Mouse (Mus musculus) heart, adult 2 months (tissue): Measurements from ENCODE around the gene Ptk7. TPM values are rescaled to one million over a fixed set of nuclear protein-coding genes. Genes with fewer than 3 reads are reported as not detected.
A peak's percentile ranks its signal among the peaks of the same experiment; 100 is the strongest.

Source experiments
- DNase-seq, 2 experiments: peaks; one replicate each; pipeline ENCODE4 v3.0.0; 2021
- H3K27ac ChIP-seq: fragments of 200-600 bp; 2 replicates; pipeline ENCODE4 v1.8.1; 2022
- H3K27me3 ChIP-seq: fragments of 200-500 bp; 2 replicates; pipeline ENCODE4 v1.6.1; 2012; ENCODE audit warnings: mild to moderate bottlenecking, low read length, inconsistent platforms, mixed read lengths; ENCODE audit not compliant: control insufficient read depth, insufficient read depth
- H3K36me3 ChIP-seq: fragments of 200-500 bp; 2 replicates; pipeline ENCODE4 v1.6.1; 2012; ENCODE audit warnings: low read length, inconsistent platforms; ENCODE audit not compliant: control insufficient read depth, insufficient read depth
- H3K4me1 ChIP-seq: fragments of 200-500 bp; 2 replicates; pipeline ENCODE4 v1.6.1; 2011; ENCODE audit warnings: low read length; ENCODE audit not compliant: control insufficient read depth, insufficient read depth
- H3K4me3 ChIP-seq: fragments of 200-600 bp; 2 replicates; pipeline ENCODE4 v1.8.1; 2022
- H3K79me2 ChIP-seq: fragments of 200-500 bp; replicated peaks from 2 replicates; pipeline ENCODE4 v1.6.1; 2012; ENCODE audit warnings: mild to moderate bottlenecking, inconsistent platforms, low read length, moderate library complexity, mixed read lengths; ENCODE audit not compliant: control insufficient read depth, insufficient read depth
- H3K9ac ChIP-seq: fragments of 200-500 bp; 2 replicates; pipeline ENCODE4 v1.6.1; 2012; ENCODE audit warnings: low read depth, mild to moderate bottlenecking, control low read depth, inconsistent platforms, low read length, mixed read lengths
- CTCF ChIP-seq: fragments of 200-600 bp; IDR thresholded peaks from 2 replicates; pipeline ENCODE4 v1.8.1; 2022; ENCODE audit warnings: antibody characterized with exemption, mild to moderate bottlenecking, moderate library complexity
- EP300 ChIP-seq: fragments of 200-500 bp; IDR thresholded peaks from 2 replicates; pipeline ENCODE4 v1.6.1; 2011; ENCODE audit warnings: low read depth, low read length, control low read depth; ENCODE audit not compliant: insufficient read depth
- POLR2A ChIP-seq: fragments of 200-500 bp; IDR thresholded peaks from 2 replicates; pipeline ENCODE4 v1.6.1; 2011; ENCODE audit warnings: mild to moderate bottlenecking, low read depth, low read length, control low read depth; ENCODE audit not compliant: insufficient read depth
- WGBS: fragments of 180-500 bp; shearing (Covaris S2); methylation state at CpG from one replicate; pipeline ENCODE4 v1.1.7; 2018; 5-methylcytosine and 5-hydroxymethylcytosine counted together
- intact Hi-C: fragments of 180-260 bp; cut with DNase I; formaldehyde crosslinking; loops from one replicate; pipeline ENCODE4 v1.15.1; 2025
- polyA plus RNA-seq: library from polyadenylated mRNA; depleted of rRNA; stranded (reverse); fragments of >200 nt; gene quantifications from 2 replicates; pipeline ENCODE4 v1.2.3, GENCODE M21; 2012
- total RNA-seq, 2 experiments: library from RNA; stranded (reverse); gene quantifications; 2 replicates each; pipeline ENCODE4 v1.2.3; 2021

Gene Ptk7
- total and polyA plus RNA-seq, 3 experiments = 2.6 to 3.1 (median 2.6) TPM

- 95% methylated on average over 2 of the region's 2 CpGs for WGBS
- no peak for TF ChIP-seq POLR2A
- peak; percentile 33 for TF ChIP-seq CTCF
- intact Hi-C loops = loop anchor here (5.0 kb wide), 1 partner anchor 37 kb away; no protein-coding TSS in a partner anchor
Measured at GRCm38 (mm10) chr17:46600569-46600968, 28.7 kb downstream of the Ptk7 start.

GRCm38 (mm10) chr17:46598963-46599362 lies 30.3 kb downstream of the Ptk7 start:
- H3K79me2 ChIP-seq = no peaks in the 10 kb centered on the region
- no peaks in the 10 kb centered on the region; the same call in 1 of the 2 replicates for H3K4me1 ChIP-seq
- 79% methylated on average over 4 of the region's 4 CpGs for WGBS
- no peaks in the 10 kb centered on the region for H3K36me3 ChIP-seq
- H3K27me3 ChIP-seq = no peaks in the 10 kb centered on the region
- H3K4me3 ChIP-seq = no peak overlapping the region
- TF ChIP-seq CTCF (no peak), POLR2A (no peak), EP300 (no peak)
- DNase-seq = no peak
- intact Hi-C loops = no loop called here
- H3K27ac ChIP-seq = no peak overlapping the region
- H3K9ac ChIP-seq = no peak overlapping the region

More at GRCm38 (mm10) chr17:46600569-46600968, 28.7 kb downstream of the Ptk7 start:
- Histone ChIP-seq H3K36me3 (no peaks in the 10 kb centered on the region), H3K4me3 (no peak overlapping the region), H3K27me3 (no peaks in the 10 kb centered on the region), H3K79me2 (no peaks in the 10 kb centered on the region), H3K4me1 (no peaks in the 10 kb centered on the region; the same call in 1 of the 2 replicates), H3K9ac (no peak overlapping the region), H3K27ac (no peak overlapping the region)
- DNase-seq = no peak

GRCm38 (mm10) chr17:46597956-46598355 lies 31.3 kb downstream of the Ptk7 start:
- no peaks in the 10 kb centered on the region for H3K36me3 ChIP-seq
- no peak overlapping the region for H3K9ac ChIP-seq
- H3K79me2 ChIP-seq = no peaks in the 10 kb centered on the region
- H3K4me1 ChIP-seq = no peaks in the 10 kb centered on the region; the same call in 1 of the 2 replicates
- no peak overlapping the region for H3K27ac ChIP-seq
- 87% methylated on average over 11 of the region's 11 CpGs for whole genome bisulfite sequencing
- no peak for TF ChIP-seq CTCF
- TF ChIP-seq EP300 = no peak
- no peak for TF ChIP-seq POLR2A
- no peak for DNase-seq
- intact Hi-C loops = no loop called here
- H3K4me3 ChIP-seq = no peak overlapping the region
- no peaks in the 10 kb centered on the region for H3K27me3 ChIP-seq

GRCm38 (mm10) chr17:46595336-46595735 lies 34.0 kb downstream of the Ptk7 start:
- WGBS = 90% methylated on average over 6 of the region's 6 CpGs
- no peaks in the 10 kb centered on the region for H3K4me1 ChIP-seq
- no peak overlapping the region for H3K9ac ChIP-seq
- intact Hi-C loops = no loop called here
- H3K36me3 ChIP-seq = no peaks in the 10 kb centered on the region
- no peak overlapping the region for H3K4me3 ChIP-seq
- no peaks in the 10 kb centered on the region for H3K79me2 ChIP-seq
- no peaks in the 10 kb centered on the region for H3K27me3 ChIP-seq
- no peak for TF ChIP-seq EP300
- TF ChIP-seq POLR2A = no peak
- no peak for TF ChIP-seq CTCF
- H3K27ac ChIP-seq = no peak overlapping the region
- no peak for DNase-seq

- Histone ChIP-seq H3K36me3 (no peaks in the 10 kb centered on the region), H3K4me1 (no peaks in the 10 kb centered on the region), H3K9ac (no peak overlapping the region), H3K79me2 (no peaks in the 10 kb centered on the region), H3K4me3 (no peak overlapping the region), H3K27ac (no peak overlapping the region), H3K27me3 (no peaks in the 10 kb centered on the region)
- 67% methylated on average over 9 of the region's 9 CpGs for WGBS
- intact Hi-C loops = no loop called here
- no peak for DNase-seq
- TF ChIP-seq EP300 (no peak), POLR2A (no peak), CTCF (no peak)
Measured at GRCm38 (mm10) chr17:46594606-46595005, 34.7 kb downstream of the Ptk7 start.

GRCm38 (mm10) chr17:46593124-46593523 lies 36.2 kb downstream of the Ptk7 start:
- H3K27ac ChIP-seq = no peak overlapping the region
- H3K9ac ChIP-seq = no peak overlapping the region
- TF ChIP-seq CTCF (no peak), EP300 (no peak), POLR2A (no peak)
- no peaks in the 10 kb centered on the region for H3K79me2 ChIP-seq
- no peak for DNase-seq
- H3K27me3 ChIP-seq = no peaks in the 10 kb centered on the region
- no peak overlapping the region for H3K4me3 ChIP-seq
- intact Hi-C loops = no loop called here
- no peaks in the 10 kb centered on the region for H3K4me1 ChIP-seq
- WGBS = 95% methylated on average over 4 of the region's 4 CpGs
- H3K36me3 ChIP-seq = no peaks in the 10 kb centered on the region
